Mouse (Mus musculus) CH12.LX (cell line): Measurements from ENCODE around the gene Alg2. TPM values are rescaled to one million over a fixed set of nuclear protein-coding genes. Genes with fewer than 3 reads are reported as not detected.
A peak's percentile ranks its signal among the peaks of the same experiment; 100 is the strongest.

Experiments
- DNase-seq: peaks from one replicate; pipeline ENCODE4 v3.0.0-alpha.2; 2013; ENCODE audit errors: extremely low read depth
- H3K27ac ChIP-seq: 2 replicates; pipeline ENCODE4 v1.5.1; 2012; ENCODE audit warnings: low read depth, mild to moderate bottlenecking, control low read depth, moderate library complexity; ENCODE audit not compliant: insufficient read depth
- H3K27me3 ChIP-seq: replicated peaks from 2 replicates; pipeline ENCODE3; 2012; ENCODE audit warnings: inconsistent platforms
- H3K36me3 ChIP-seq, 2 experiments: replicated peaks in 1 of 2; 2 replicates each; pipeline versions ENCODE3 to v1.6.1; 2012; ENCODE audit warnings: inconsistent platforms in 1 of 2, low read length in 1 of 2, mild to moderate bottlenecking in 1 of 2, mixed read lengths in 1 of 2, moderate library complexity in 1 of 2; ENCODE audit not compliant: control insufficient read depth in 1 of 2, insufficient read depth in 1 of 2
- H3K4me1 ChIP-seq, 2 experiments: 2 replicates each; pipeline ENCODE4 v1.6.1; 2012; ENCODE audit warnings: inconsistent platforms in 1 of 2, moderate library complexity in 1 of 2; ENCODE audit not compliant: insufficient read depth in 2 of 2, control insufficient read depth in 1 of 2
- H3K4me2 ChIP-seq: 2 replicates; pipeline ENCODE4 v1.6.1; 2012; ENCODE audit warnings: low read depth, mild to moderate bottlenecking, control low read depth; ENCODE audit not compliant: poor library complexity, insufficient read depth, severe bottlenecking
- H3K4me3 ChIP-seq, 3 experiments: fragments of 150-350 bp in 1 of 3; sonication (generic) in 1 of 3; replicated peaks in 1 of 3; 2 replicates each; pipeline versions ENCODE3 to v1.5.1; 2011 to 2012; ENCODE audit warnings: low read depth in 2 of 3, low read length in 2 of 3, mild to moderate bottlenecking in 2 of 3, moderate library complexity in 2 of 3, control low read depth in 1 of 3, improper control_type of control experiment in 1 of 3, inconsistent platforms in 1 of 3, mixed read lengths in 1 of 3; ENCODE audit not compliant: poor library complexity in 1 of 3
- H3K79me2 ChIP-seq: replicated peaks from 2 replicates; pipeline ENCODE4 v1.6.1; 2012; ENCODE audit warnings: mild to moderate bottlenecking, moderate library complexity; ENCODE audit not compliant: control insufficient read depth, poor library complexity, insufficient read depth, severe bottlenecking; ENCODE audit errors: extremely low read depth
- H3K9ac ChIP-seq: 2 replicates; pipeline ENCODE4 v1.6.1; 2012; ENCODE audit warnings: low read depth, mild to moderate bottlenecking, control low read depth, moderate library complexity; ENCODE audit not compliant: insufficient read depth
- H3K9me3 ChIP-seq: replicated peaks from 2 replicates; pipeline ENCODE3; 2012; ENCODE audit warnings: low read length, inconsistent platforms, mixed read lengths
- BHLHE40 ChIP-seq: IDR thresholded peaks from 2 replicates; pipeline ENCODE4 v1.6.1; 2011; ENCODE audit warnings: mild to moderate bottlenecking, low read depth, low read length, improper control_type of control experiment
- CHD1 ChIP-seq: IDR thresholded peaks from 2 replicates; pipeline ENCODE4 v1.6.1; 2012; ENCODE audit warnings: low read depth, low read length, improper control_type of control experiment, inconsistent platforms
- CHD2 ChIP-seq: IDR thresholded peaks from 2 replicates; pipeline ENCODE4 v1.6.1; 2011; ENCODE audit warnings: low read length, improper control_type of control experiment
- CTCF ChIP-seq, 2 experiments: IDR thresholded peaks in 1 of 2; conservative IDR thresholded peaks in 1 of 2; 2 replicates each; pipeline ENCODE4 v1.5.1; 2011 to 2012; ENCODE audit warnings: low read depth in 2 of 2, low read length in 2 of 2, improper control_type of control experiment in 1 of 2, inconsistent platforms in 1 of 2, mild to moderate bottlenecking in 1 of 2, moderate library complexity in 1 of 2
- JUN ChIP-seq: IDR thresholded peaks from 2 replicates; pipeline ENCODE4 v1.6.1; 2011; ENCODE audit warnings: low read depth, mild to moderate bottlenecking, low read length, improper control_type of control experiment, moderate library complexity; ENCODE audit not compliant: insufficient read depth
- JUND ChIP-seq: conservative IDR thresholded peaks from 2 replicates; pipeline ENCODE4 v1.6.1; 2011; ENCODE audit warnings: low read depth, low read length, improper control_type of control experiment
- KAT2A ChIP-seq: IDR thresholded peaks from 2 replicates; pipeline ENCODE4 v1.6.1; 2012; ENCODE audit warnings: low read length, improper control_type of control experiment, inconsistent platforms; ENCODE audit not compliant: insufficient replicate concordance
- MAX ChIP-seq: IDR thresholded peaks from 2 replicates; pipeline ENCODE4 v1.6.1; 2011; ENCODE audit warnings: low read length, improper control_type of control experiment
- MAZ ChIP-seq: IDR thresholded peaks from 2 replicates; pipeline ENCODE4 v1.6.1; 2012; ENCODE audit warnings: low read depth, mild to moderate bottlenecking, inconsistent platforms, low read length, improper control_type of control experiment, moderate library complexity
- MYC ChIP-seq: IDR thresholded peaks from 2 replicates; pipeline ENCODE4 v1.6.1; 2011; ENCODE audit warnings: low read depth, mild to moderate bottlenecking, improper control_type of control experiment, low read length
- NELFE ChIP-seq: IDR thresholded peaks from 2 replicates; pipeline ENCODE4 v1.6.1; 2011; ENCODE audit warnings: low read depth, low read length, improper control_type of control experiment
- POLR2A ChIP-seq: IDR thresholded peaks from 2 replicates; pipeline ENCODE4 v1.6.1; 2011; ENCODE audit warnings: low read depth, mild to moderate bottlenecking, improper control_type of control experiment, low read length
- POLR2AphosphoS2 ChIP-seq: IDR thresholded peaks from 2 replicates; pipeline ENCODE4 v1.6.1; 2011; ENCODE audit warnings: low read depth, low read length, improper control_type of control experiment
- RAD21 ChIP-seq: IDR thresholded peaks from 2 replicates; pipeline ENCODE4 v1.6.1; 2011; ENCODE audit warnings: low read depth, mild to moderate bottlenecking, low read length, improper control_type of control experiment, moderate library complexity
- RCOR1 ChIP-seq: conservative IDR thresholded peaks from 2 replicates; pipeline ENCODE4 v1.6.1; 2012; ENCODE audit warnings: low read depth, mild to moderate bottlenecking, inconsistent platforms, low read length, improper control_type of control experiment
- TBP ChIP-seq: conservative IDR thresholded peaks from 2 replicates; pipeline ENCODE4 v1.6.1; 2011; ENCODE audit warnings: low read depth, low read length, improper control_type of control experiment
- UBTF ChIP-seq: IDR thresholded peaks from 2 replicates; pipeline ENCODE4 v1.6.1; 2012; ENCODE audit warnings: low read depth, mild to moderate bottlenecking, inconsistent platforms, low read length, improper control_type of control experiment, moderate library complexity
- USF1 ChIP-seq: IDR thresholded peaks from 2 replicates; pipeline ENCODE4 v1.6.1; 2014; ENCODE audit warnings: low read depth, mild to moderate bottlenecking, inconsistent platforms, low read length, improper control_type of control experiment
- ZC3H11A ChIP-seq: IDR thresholded peaks from 2 replicates; pipeline ENCODE4 v1.6.1; 2012; ENCODE audit warnings: low read depth, mild to moderate bottlenecking, inconsistent platforms, low read length, improper control_type of control experiment
- ZMIZ1 ChIP-seq: IDR thresholded peaks from 2 replicates; pipeline ENCODE4 v1.6.1; 2012; ENCODE audit warnings: low read depth, mild to moderate bottlenecking, inconsistent platforms, low read length, improper control_type of control experiment
- dilution Hi-C: fragments of 300-500 bp; cut with MboI; formaldehyde crosslinking; loops from 2 replicates; pipeline ENCODE4 v1.14.3; 2020; ENCODE audit warnings: low sequenced_read_pairs; ENCODE audit not compliant: extremely low pct_unique_long_range_greater_than_20kb, extremely low pct_ligation_motif_present
- in situ Hi-C: fragments of 300-500 bp; cut with MboI; formaldehyde crosslinking; loops from 3 replicates; pipeline ENCODE4 v1.14.3; 2019; ENCODE audit warnings: low sequenced_read_pairs, low pct_ligation_motif_present, low pct_unique_long_range_greater_than_20kb, mixed read lengths
- polyA plus RNA-seq: library from polyadenylated mRNA; unstranded; fragments of >175 nt; gene quantifications from 2 replicates; pipeline ENCODE4 v1.2.1, GENCODE M21; 2012; ENCODE audit warnings: low read depth; ENCODE audit not compliant: insufficient read length
- total RNA-seq, 2 experiments: library from RNA; depleted of rRNA; stranded (reverse); fragments of 300-350 nt in 1 of 2; fragments of >200 nt in 1 of 2; gene quantifications; 2 replicates each; pipeline ENCODE4 v1.2.3; 2012 to 2014

Alg2 gene
- total and polyA plus RNA-seq, 3 experiments = 8.4 to 28.9 (median 14.9) TPM

GRCm38 (mm10) chr4:47502546-47502971 is 28.4 kb upstream of the Alg2 start (continued):
- TF ChIP-seq JUND = 0 out of 2 replicates have a peak, but pooled peaks have one; percentile 16
- TF ChIP-seq TBP = no peak
- TF ChIP-seq JUN = no peak
- TF ChIP-seq POLR2AphosphoS2 = no peak
- TF ChIP-seq CTCF (conservative IDR thresholded peaks at IDR 0.05 in 1 of 2, IDR thresholded peaks at IDR 0.05 in 1 of 2; ENCODE audit: low read depth in 2 of 2, low read length in 2 of 2) = peak; percentile 80 to 86
- TF ChIP-seq MAZ = 0 out of 2 replicates have a peak, but pooled peaks have one; percentile 53
- TF ChIP-seq NELFE = 0 out of 2 replicates have a peak, but pooled peaks have one; percentile 33
- no peak for TF ChIP-seq CHD1
- no peak for TF ChIP-seq USF1
- no peak for TF ChIP-seq ZMIZ1
- no peak for TF ChIP-seq MYC
- peak; percentile 65 for TF ChIP-seq RAD21
- no peak for TF ChIP-seq MAX
- TF ChIP-seq ZC3H11A = no peak
- no peak for TF ChIP-seq RCOR1

DNA sequence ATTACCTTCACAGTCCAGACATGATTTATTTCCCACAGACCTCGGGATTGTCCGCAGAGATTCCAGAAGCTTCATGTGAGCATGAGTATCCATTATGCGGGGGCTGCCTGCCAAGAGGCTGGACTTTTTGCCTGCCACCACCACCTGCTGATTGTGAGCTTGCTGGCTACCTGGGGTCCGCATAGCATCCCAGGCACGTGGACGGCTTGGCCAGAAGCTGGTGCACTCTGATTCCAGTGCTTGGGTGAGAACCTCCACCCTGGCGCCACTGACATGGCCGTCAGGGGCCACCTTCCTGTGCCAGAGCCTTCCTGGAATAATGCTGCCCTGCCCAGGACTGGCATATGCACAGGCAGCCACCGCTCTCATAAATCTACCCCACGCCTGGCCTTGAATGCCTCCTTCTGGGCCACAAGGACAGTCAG is 25.0 kb upstream of the Alg2 start:
- no peak for DNase-seq
- dilution Hi-C loops = no loop called here

GRCm38 (mm10) chr4:47497811-47498385 is 23.8 kb upstream of the Alg2 start:
- in situ Hi-C loops = no loop called here

More for the DNA sequence above, 25.0 kb upstream of the Alg2 start:
- Histone ChIP-seq H3K4me1 (peaks cover 8 to 21% of the 10 kb centered on the region in 2 experiments; a peak in 3 of 4 replicates), H3K79me2 (no peaks in the 10 kb centered on the region), H3K4me2 (no peak overlapping the region), H3K27me3 (no peaks in the 10 kb centered on the region), H3K9me3 (no peaks in the 10 kb centered on the region), H3K9ac (no peak overlapping the region), H3K36me3 (no peaks in the 10 kb centered on the region), H3K4me3 (no peak overlapping the region), H3K27ac (no peak overlapping the region)
- in situ Hi-C loops = no loop called here
- TF ChIP-seq KAT2A (no peak), JUN (no peak), TBP (no peak)

More at GRCm38 (mm10) chr4:47497811-47498385, 23.8 kb upstream of the Alg2 start:
- Histone ChIP-seq H3K9me3 (no peaks in the 10 kb centered on the region), H3K27me3 (no peaks in the 10 kb centered on the region), H3K4me1 (peaks cover 8 to 21% of the 10 kb centered on the region in 2 experiments; a peak in 3 of 4 replicates), H3K4me2 (no peak overlapping the region), H3K36me3 (no peaks in the 10 kb centered on the region), H3K27ac (no peak overlapping the region), H3K79me2 (no peaks in the 10 kb centered on the region), H3K9ac (no peak overlapping the region), H3K4me3 (no peak overlapping the region)
- dilution Hi-C loops = no loop called here
- DNase-seq = no peak
- TF ChIP-seq CHD2 (no peak), UBTF (no peak), CHD1 (no peak), MAZ (no peak), USF1 (no peak), MYC (no peak), BHLHE40 (no peak), CTCF (conservative IDR thresholded peaks at IDR 0.05 in 1 of 2, IDR thresholded peaks at IDR 0.05 in 1 of 2; ENCODE audit: low read depth in 2 of 2, low read length in 2 of 2) (no peak), POLR2A (no peak)
